Mouse (Mus musculus): Measurements from ENCODE around the gene Znrf2. TPM values are rescaled to one million over a fixed set of nuclear protein-coding genes. Genes with fewer than 3 reads are reported as not detected.

Gene Znrf2
- polyA plus RNA-seq (2014; fragmentation: Nextera tagmentation; extraction: Ambion mirVana): 2.8 and 3.0 TPM in 2 replicates

GRCm38 (mm10) chr6:54816388-54817065 is at the start of gene Znrf2:
Znrf2 (plus strand) TSS chr6:54816916.
- peak; percentile 99 for ATAC-seq (replicated peaks; ENCODE audit: low FRiP score)
- no peaks in the 10 kb centered on the region for H3K27me3 ChIP-seq (ENCODE audit: control insufficient read depth, insufficient read depth, low read length)
- no peaks in the 10 kb centered on the region for H3K9me3 ChIP-seq (ENCODE audit: control insufficient read depth, low read length)
- H3K27ac ChIP-seq (ENCODE audit: low read depth, low read length): peak within 1 kb of the TSS; percentile 95
- H3K4me2 ChIP-seq (ENCODE audit: low read depth, low read length, severe bottlenecking): peak within 1 kb of the TSS; percentile 58
- WGBS: under 1% methylated on average over 61 of the region's 88 CpGs
- H3K9ac ChIP-seq (ENCODE audit: low read length): peak within 1 kb of the TSS; percentile 90
- H3K36me3 ChIP-seq (ENCODE audit: control insufficient read depth, insufficient read depth, low read length): no peaks in the 10 kb centered on the region
- H3K4me1 ChIP-seq (replicated peaks; ENCODE audit: control insufficient read depth, insufficient read depth, low read length): peaks cover 11% of the 10 kb centered on the region
- H3K4me3 ChIP-seq (ENCODE audit: low read depth, low read length): peak within 1 kb of the TSS; percentile 87
- DNase-seq (ENCODE audit: low spot score): peak; percentile 99

GRCm38 (mm10) chr6:54767746-54768145 is 49.0 kb upstream of the Znrf2 start:
- ATAC-seq (replicated peaks; ENCODE audit: low FRiP score) (no peak), DNase-seq (ENCODE audit: low spot score) (no peak)
- H3K9ac ChIP-seq (ENCODE audit: low read length): no peak overlapping the region

GRCm38 (mm10) chr6:54770766-54771165 is 46.0 kb upstream of the Znrf2 start:
- ATAC-seq (replicated peaks; ENCODE audit: low FRiP score) (no peak), DNase-seq (ENCODE audit: low spot score) (no peak)
- no peak overlapping the region for H3K4me2 ChIP-seq (ENCODE audit: low read depth, low read length, severe bottlenecking)
- no peak overlapping the region for H3K4me3 ChIP-seq (ENCODE audit: low read depth, low read length)
- 89% methylated on average over 4 of the region's 4 CpGs for WGBS
- H3K9ac ChIP-seq (ENCODE audit: low read length): no peak overlapping the region
- H3K4me1 ChIP-seq (replicated peaks; ENCODE audit: control insufficient read depth, insufficient read depth, low read length): no peaks in the 10 kb centered on the region
- H3K9me3 ChIP-seq (ENCODE audit: control insufficient read depth, low read length): no peaks in the 10 kb centered on the region
- H3K27ac ChIP-seq (ENCODE audit: low read depth, low read length): no peak overlapping the region
- no peaks in the 10 kb centered on the region for H3K27me3 ChIP-seq (ENCODE audit: control insufficient read depth, insufficient read depth, low read length)
- no peaks in the 10 kb centered on the region for H3K36me3 ChIP-seq (ENCODE audit: control insufficient read depth, insufficient read depth, low read length)

More at GRCm38 (mm10) chr6:54767746-54768145, 49.0 kb upstream of the Znrf2 start:
- H3K27me3 ChIP-seq (ENCODE audit: control insufficient read depth, insufficient read depth, low read length): no peaks in the 10 kb centered on the region
- no peaks in the 10 kb centered on the region for H3K9me3 ChIP-seq (ENCODE audit: control insufficient read depth, low read length)
- no peaks in the 10 kb centered on the region for H3K4me1 ChIP-seq (replicated peaks; ENCODE audit: control insufficient read depth, insufficient read depth, low read length)
- no peaks in the 10 kb centered on the region for H3K36me3 ChIP-seq (ENCODE audit: control insufficient read depth, insufficient read depth, low read length)
- no peak overlapping the region for H3K4me2 ChIP-seq (ENCODE audit: low read depth, low read length, severe bottlenecking)
- WGBS: 64% methylated on average over 4 of the region's 4 CpGs
- H3K27ac ChIP-seq (ENCODE audit: low read depth, low read length): no peak overlapping the region
- no peak overlapping the region for H3K4me3 ChIP-seq (ENCODE audit: low read depth, low read length)

GRCm38 (mm10) chr6:54771171-54771570 is 45.5 kb upstream of the Znrf2 start:
- ATAC-seq (replicated peaks; ENCODE audit: low FRiP score) (no peak), DNase-seq (ENCODE audit: low spot score) (no peak)
- WGBS: 91% methylated on average over 8 of the region's 8 CpGs
- H3K9ac ChIP-seq (ENCODE audit: low read length): no peak overlapping the region
- no peak overlapping the region for H3K4me3 ChIP-seq (ENCODE audit: low read depth, low read length)
- no peak overlapping the region for H3K27ac ChIP-seq (ENCODE audit: low read depth, low read length)
- no peaks in the 10 kb centered on the region for H3K36me3 ChIP-seq (ENCODE audit: control insufficient read depth, insufficient read depth, low read length)
- no peaks in the 10 kb centered on the region for H3K4me1 ChIP-seq (replicated peaks; ENCODE audit: control insufficient read depth, insufficient read depth, low read length)
- H3K27me3 ChIP-seq (ENCODE audit: control insufficient read depth, insufficient read depth, low read length): no peaks in the 10 kb centered on the region
- H3K4me2 ChIP-seq (ENCODE audit: low read depth, low read length, severe bottlenecking): no peak overlapping the region
- no peaks in the 10 kb centered on the region for H3K9me3 ChIP-seq (ENCODE audit: control insufficient read depth, low read length)

- Histone ChIP-seq H3K27me3 (ENCODE audit: control insufficient read depth, insufficient read depth, low read length) (no peaks in the 10 kb centered on the region), H3K9me3 (ENCODE audit: control insufficient read depth, low read length) (no peaks in the 10 kb centered on the region), H3K4me2 (ENCODE audit: low read depth, low read length, severe bottlenecking) (no peak overlapping the region), H3K4me3 (ENCODE audit: low read depth, low read length) (no peak overlapping the region), H3K9ac (ENCODE audit: low read length) (no peak overlapping the region), H3K27ac (ENCODE audit: low read depth, low read length) (no peak overlapping the region), H3K36me3 (ENCODE audit: control insufficient read depth, insufficient read depth, low read length) (no peaks in the 10 kb centered on the region), H3K4me1 (replicated peaks; ENCODE audit: control insufficient read depth, insufficient read depth, low read length) (no peaks in the 10 kb centered on the region)
- ATAC-seq (replicated peaks; ENCODE audit: low FRiP score) (no peak), DNase-seq (ENCODE audit: low spot score) (no peak)
- WGBS: 95% methylated on average over 5 of the region's 5 CpGs
Observed at GRCm38 (mm10) chr6:54772078-54772477, 44.6 kb upstream of the Znrf2 start.

GRCm38 (mm10) chr6:54775739-54776138 is 41.0 kb upstream of the Znrf2 start:
- no peak overlapping the region for H3K4me3 ChIP-seq (ENCODE audit: low read depth, low read length)
- no peak overlapping the region for H3K4me2 ChIP-seq (ENCODE audit: low read depth, low read length, severe bottlenecking)
- H3K9ac ChIP-seq (ENCODE audit: low read length): no peak overlapping the region
- no peak overlapping the region for H3K27ac ChIP-seq (ENCODE audit: low read depth, low read length)
- no peaks in the 10 kb centered on the region for H3K9me3 ChIP-seq (ENCODE audit: control insufficient read depth, low read length)
- no peaks in the 10 kb centered on the region for H3K27me3 ChIP-seq (ENCODE audit: control insufficient read depth, insufficient read depth, low read length)
- no peak for DNase-seq (ENCODE audit: low spot score)
- ATAC-seq (replicated peaks; ENCODE audit: low FRiP score): no peak
- no peaks in the 10 kb centered on the region for H3K4me1 ChIP-seq (replicated peaks; ENCODE audit: control insufficient read depth, insufficient read depth, low read length)
- no peaks in the 10 kb centered on the region for H3K36me3 ChIP-seq (ENCODE audit: control insufficient read depth, insufficient read depth, low read length)

GRCm38 (mm10) chr6:54777661-54778060 is 39.1 kb upstream of the Znrf2 start:
- H3K36me3 ChIP-seq (ENCODE audit: control insufficient read depth, insufficient read depth, low read length): no peaks in the 10 kb centered on the region
- 52% methylated on average over 8 of the region's 8 CpGs for WGBS
- no peaks in the 10 kb centered on the region for H3K27me3 ChIP-seq (ENCODE audit: control insufficient read depth, insufficient read depth, low read length)
- no peak overlapping the region for H3K4me2 ChIP-seq (ENCODE audit: low read depth, low read length, severe bottlenecking)
- H3K9ac ChIP-seq (ENCODE audit: low read length): no peak overlapping the region
- H3K9me3 ChIP-seq (ENCODE audit: control insufficient read depth, low read length): no peaks in the 10 kb centered on the region
- H3K4me1 ChIP-seq (replicated peaks; ENCODE audit: control insufficient read depth, insufficient read depth, low read length): no peaks in the 10 kb centered on the region
- ATAC-seq (replicated peaks; ENCODE audit: low FRiP score): no peak
- H3K4me3 ChIP-seq (ENCODE audit: low read depth, low read length): no peak overlapping the region
- no peak overlapping the region for H3K27ac ChIP-seq (ENCODE audit: low read depth, low read length)
- no peak for DNase-seq (ENCODE audit: low spot score)

GRCm38 (mm10) chr6:54779968-54780367 is 36.7 kb upstream of the Znrf2 start:
- H3K4me2 ChIP-seq (ENCODE audit: low read depth, low read length, severe bottlenecking): no peak overlapping the region
- no peak overlapping the region for H3K9ac ChIP-seq (ENCODE audit: low read length)
- ATAC-seq (replicated peaks; ENCODE audit: low FRiP score) (no peak), DNase-seq (ENCODE audit: low spot score) (no peak)
- H3K4me3 ChIP-seq (ENCODE audit: low read depth, low read length): no peak overlapping the region
- 88% methylated on average over 5 of the region's 5 CpGs for WGBS
- no peaks in the 10 kb centered on the region for H3K9me3 ChIP-seq (ENCODE audit: control insufficient read depth, low read length)
- no peaks in the 10 kb centered on the region for H3K36me3 ChIP-seq (ENCODE audit: control insufficient read depth, insufficient read depth, low read length)
- H3K27me3 ChIP-seq (ENCODE audit: control insufficient read depth, insufficient read depth, low read length): no peaks in the 10 kb centered on the region
- H3K4me1 ChIP-seq (replicated peaks; ENCODE audit: control insufficient read depth, insufficient read depth, low read length): no peaks in the 10 kb centered on the region
- H3K27ac ChIP-seq (ENCODE audit: low read depth, low read length): no peak overlapping the region
